Mouse (Mus musculus) liver, embryonic 14.5 days (tissue): ENCODE results near the gene Spata2. TPM values are rescaled to one million over a fixed set of nuclear protein-coding genes. Genes with fewer than 3 reads are reported as not detected.

Source experiments
- ATAC-seq: fragments of 200-750 bp; cut with Nextera tagmentation; 2 replicates; pipeline ENCODE4 v1.8.0; 2017; ENCODE audit warnings: moderate number of reproducible peaks, mild to moderate bottlenecking, moderate library complexity; ENCODE audit not compliant: insufficient read depth
- DNase-seq, 3 experiments: peaks; one replicate each; pipeline ENCODE4 v3.0.0-alpha.2; 2012 to 2013; ENCODE audit warnings: low read depth in 3 of 3, low spot score in 3 of 3
- H3K27ac ChIP-seq: fragments of 300-500 bp; sonication (generic); 2 replicates; pipeline ENCODE4 v1.5.1; 2014; ENCODE audit warnings: moderate library complexity, mild to moderate bottlenecking, control low read depth, inconsistent platforms
- H3K27me3 ChIP-seq: fragments of 300-500 bp; sonication (generic); 2 replicates; pipeline ENCODE4 v1.6.1; 2014; ENCODE audit warnings: mild to moderate bottlenecking, low read length, moderate library complexity; ENCODE audit not compliant: control insufficient read depth, insufficient read depth
- H3K36me3 ChIP-seq: fragments of 300-500 bp; sonication (generic); replicated peaks from 2 replicates; pipeline ENCODE4 v1.6.1; 2014; ENCODE audit warnings: low read depth; ENCODE audit not compliant: control insufficient read depth, insufficient read depth
- H3K4me1 ChIP-seq, 2 experiments: fragments of 200-500 bp in 1 of 2; fragments of 300-500 bp in 1 of 2; sonication (generic) in 1 of 2; replicated peaks; 2 replicates each; pipeline ENCODE4 v1.6.1; 2012 to 2014; ENCODE audit warnings: antibody characterized with exemption in 1 of 2, inconsistent platforms in 1 of 2, low read length in 1 of 2; ENCODE audit not compliant: control insufficient read depth in 2 of 2, insufficient read depth in 2 of 2
- H3K4me2 ChIP-seq: fragments of 300-500 bp; sonication (generic); 2 replicates; pipeline ENCODE4 v1.6.1; 2014; ENCODE audit warnings: low read depth, mild to moderate bottlenecking, control low read depth, moderate library complexity
- H3K4me3 ChIP-seq, 2 experiments: fragments of 200-500 bp in 1 of 2; fragments of 300-500 bp in 1 of 2; sonication (generic) in 1 of 2; 2 replicates each; pipeline ENCODE4 v1.5.1; 2012 to 2014; ENCODE audit warnings: low read depth in 2 of 2, low read length in 2 of 2, mild to moderate bottlenecking in 2 of 2, control low read depth in 1 of 2, inconsistent platforms in 1 of 2, moderate library complexity in 1 of 2; ENCODE audit not compliant: insufficient read depth in 1 of 2
- H3K9ac ChIP-seq: fragments of 300-500 bp; sonication (generic); replicated peaks from 2 replicates; pipeline ENCODE4 v1.6.1; 2014; ENCODE audit warnings: mild to moderate bottlenecking, control low read depth, moderate library complexity
- H3K9me3 ChIP-seq: fragments of 300-500 bp; sonication (generic); 2 replicates; pipeline ENCODE4 v1.6.1; 2016; ENCODE audit warnings: low read length, mixed read lengths; ENCODE audit not compliant: control insufficient read depth
- CTCF ChIP-seq: IDR thresholded peaks from 2 replicates; pipeline ENCODE4 v1.5.1; 2016; ENCODE audit warnings: antibody characterized with exemption, low read depth, control low read depth
- EP300 ChIP-seq: IDR thresholded peaks from 2 replicates; pipeline ENCODE4 v1.6.1; 2016; ENCODE audit warnings: antibody characterized with exemption, low read depth
- WGBS: fragments of 180-500 bp; shearing (Covaris S2); extraction: QIAGEN DNeasy Blood & Tissue Kit; methylation state at CpG from one replicate; pipeline ENCODE4 v1.1.7; 2014; ENCODE audit not compliant: insufficient replicate concordance; 5-methylcytosine and 5-hydroxymethylcytosine counted together
- polyA plus RNA-seq, 2 experiments: library from polyadenylated mRNA; depleted of rRNA in 1 of 2; stranded (reverse) in 1 of 2; unstranded in 1 of 2; fragments of >200 nt; fragmentation: Nextera tagmentation in 1 of 2; extraction: Ambion mirVana in 1 of 2; gene quantifications; 2 replicates each; pipeline versions ENCODE4 v1.2.1 to v1.2.3; 2012 to 2014

Gene Spata2
- polyA plus RNA-seq, 2 experiments, result 6.8 to 7.6 TPM

DNA sequence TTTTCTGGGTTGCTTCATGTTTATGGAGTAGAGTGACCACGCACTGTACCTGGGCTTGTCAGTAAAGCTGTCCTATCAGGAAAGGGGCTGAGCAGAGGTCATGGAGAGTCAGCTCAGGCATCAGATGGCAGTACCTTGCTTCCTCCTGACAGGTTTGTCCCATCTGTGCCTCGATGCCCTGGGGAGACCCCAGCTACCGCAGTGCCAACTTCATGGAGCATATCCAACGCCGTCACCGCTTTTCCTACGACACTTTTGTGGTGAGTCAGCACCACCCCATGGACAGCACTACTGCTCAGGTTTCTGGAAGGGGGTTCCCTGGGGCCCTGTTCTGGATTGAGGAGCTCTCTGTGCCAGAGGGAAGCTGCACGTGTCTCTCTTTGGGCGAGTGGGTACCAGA, 19.7 kb upstream of the Spata2 start:
- H3K9ac ChIP-seq, result no peak overlapping the region
- no peak overlapping the region for H3K4me2 ChIP-seq
- peaks cover 41% of the 10 kb centered on the region for H3K36me3 ChIP-seq
- H3K27ac ChIP-seq, result no peak overlapping the region
- no peaks in the 10 kb centered on the region for H3K27me3 ChIP-seq
- H3K9me3 ChIP-seq, result no peaks in the 10 kb centered on the region
- H3K4me3 ChIP-seq, result no peak overlapping the region
- TF ChIP-seq CTCF (no peak), EP300 (no peak)
- 89% methylated on average over 9 of the region's 9 CpGs for WGBS
- peaks cover 8 to 12% of the 10 kb centered on the region in 2 experiments for H3K4me1 ChIP-seq
- no peak for ATAC-seq
- DNase-seq, result no peak

DNA sequence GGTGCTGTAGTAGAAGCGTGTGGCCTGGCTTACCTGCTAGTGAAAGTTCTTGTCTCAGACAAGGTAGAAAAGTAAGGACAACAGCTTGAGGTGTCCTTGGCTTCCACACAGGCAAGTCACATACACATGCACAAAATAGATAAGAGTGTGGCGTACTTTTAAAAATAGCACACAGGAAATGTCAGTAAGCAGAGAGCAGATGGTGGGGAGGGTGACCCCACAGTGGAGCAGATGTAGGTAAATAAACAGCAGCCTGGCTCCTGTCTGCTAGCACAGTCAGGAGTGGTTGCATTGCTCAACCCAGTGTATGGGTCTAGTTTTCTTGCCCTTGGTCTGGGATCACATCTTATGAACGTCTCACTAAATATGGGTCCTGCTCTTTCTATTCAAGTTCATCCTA, 17.8 kb upstream of the Spata2 start:
- no peak for DNase-seq
- peaks cover 16 to 21% of the 10 kb centered on the region in 2 experiments for H3K4me1 ChIP-seq
- no peak overlapping the region for H3K4me3 ChIP-seq
- no peak overlapping the region for H3K4me2 ChIP-seq
- no peaks in the 10 kb centered on the region for H3K27me3 ChIP-seq
- peak; percentile 71 for ATAC-seq
- no peaks in the 10 kb centered on the region for H3K9me3 ChIP-seq
- H3K36me3 ChIP-seq, result peaks cover 41% of the 10 kb centered on the region
- TF ChIP-seq EP300 (no peak), CTCF (no peak)
- peak overlapping the region; percentile 20 for H3K27ac ChIP-seq
- no peak overlapping the region for H3K9ac ChIP-seq
- WGBS, result 20% methylated on average over 3 of the region's 3 CpGs

GRCm38 (mm10) chr2:167508569-167508968, 15.9 kb upstream of the Spata2 start:
- ATAC-seq (no peak), DNase-seq (no peak)
- no peaks in the 10 kb centered on the region for H3K27me3 ChIP-seq
- H3K36me3 ChIP-seq, result peaks cover 28% of the 10 kb centered on the region
- no peak overlapping the region for H3K4me3 ChIP-seq
- no peak overlapping the region for H3K4me2 ChIP-seq
- H3K27ac ChIP-seq, result no peak overlapping the region
- TF ChIP-seq CTCF (no peak), EP300 (no peak)
- WGBS, result 76% methylated on average over 4 of the region's 4 CpGs
- H3K9ac ChIP-seq, result no peak overlapping the region
- no peaks in the 10 kb centered on the region for H3K9me3 ChIP-seq
- peaks cover 29 to 35% of the 10 kb centered on the region in 2 experiments for H3K4me1 ChIP-seq

DNA sequence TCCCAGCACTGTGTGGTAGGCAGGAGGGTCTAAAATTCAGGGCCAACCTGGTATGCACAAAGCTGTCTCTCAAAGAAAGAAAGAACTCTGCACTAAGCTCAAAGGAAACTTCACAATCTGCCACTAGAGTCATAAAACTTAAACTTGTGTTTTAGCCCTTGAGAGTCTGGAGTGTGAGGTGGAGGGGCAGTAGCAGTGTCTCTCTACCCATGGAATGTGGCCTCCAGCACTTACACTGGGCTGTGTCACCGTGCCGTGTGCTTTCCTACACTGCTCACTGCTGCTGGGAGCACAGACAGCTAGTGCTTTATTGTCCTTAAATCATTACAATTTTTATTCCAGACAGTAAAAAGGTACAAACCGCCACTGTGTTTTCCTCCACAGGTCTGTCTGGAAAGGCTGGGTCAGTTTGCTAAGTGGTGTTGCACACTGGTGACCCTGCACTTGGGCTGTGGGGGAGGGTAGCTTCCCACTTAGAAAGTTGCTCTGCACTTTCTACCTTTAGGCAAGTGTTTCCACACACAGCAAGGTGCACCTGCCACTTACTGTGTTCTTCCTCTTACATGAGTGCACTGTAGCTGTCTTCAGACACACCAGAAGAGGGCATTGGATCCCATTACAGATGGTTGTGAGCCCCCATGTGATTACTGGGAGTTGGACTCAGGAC, 15.2 kb upstream of the Spata2 start:
- TF ChIP-seq CTCF, result no peak
- no peak for TF ChIP-seq EP300
- Histone ChIP-seq H3K4me3 (no peak overlapping the region), H3K27ac (no peak overlapping the region), H3K9ac (no peak overlapping the region), H3K4me1 (peaks cover 29 to 37% of the 10 kb centered on the region in 2 experiments), H3K36me3 (peaks cover 21% of the 10 kb centered on the region), H3K27me3 (no peaks in the 10 kb centered on the region), H3K9me3 (no peaks in the 10 kb centered on the region), H3K4me2 (no peak overlapping the region)
- WGBS, result 71% methylated on average over 3 of the region's 3 CpGs
- ATAC-seq (no peak), DNase-seq (no peak)

GRCm38 (mm10) chr2:167506546-167507260, 14.0 kb upstream of the Spata2 start:
- H3K27ac ChIP-seq, result no peak overlapping the region
- peaks cover 18% of the 10 kb centered on the region for H3K36me3 ChIP-seq
- no peak for TF ChIP-seq EP300
- no peak for TF ChIP-seq CTCF
- no peaks in the 10 kb centered on the region for H3K9me3 ChIP-seq
- H3K27me3 ChIP-seq, result no peaks in the 10 kb centered on the region
- H3K4me1 ChIP-seq, result peaks cover 29 to 42% of the 10 kb centered on the region in 2 experiments
- DNase-seq, result no peak
- H3K4me3 ChIP-seq, result no peak overlapping the region
- 83% methylated on average over 10 of the region's 10 CpGs for WGBS
- ATAC-seq, result no peak
- H3K9ac ChIP-seq, result no peak overlapping the region
- no peak overlapping the region for H3K4me2 ChIP-seq
